Mouse (Mus musculus): ENCODE results near the gene Ino80b.

Ino80b gene

GRCm38 (mm10) chr6:83117165-83117438 is 8.1 kb downstream of the Ino80b start:
- DNase-seq (ENCODE audit: low read depth, low spot score): no peak

GRCm38 (mm10) chr6:83116373-83117164 is 8.7 kb downstream of the Ino80b start:
- DNase-seq (ENCODE audit: low read depth, low spot score): no peak

GRCm38 (mm10) chr6:83115682-83116372 is 9.4 kb downstream of the Ino80b start:
- no peak for DNase-seq (ENCODE audit: low read depth, low spot score)

- no peak for DNase-seq (ENCODE audit: low read depth, low spot score)
Measured at GRCm38 (mm10) chr6:83115011-83115671, 10.1 kb downstream of the Ino80b start, which contains the start of gene Mogs. Mogs (plus strand) TSS chr6:83115496.

GRCm38 (mm10) chr6:83111510-83112136 is 13.6 kb downstream of the Ino80b start:
- no peak for DNase-seq (ENCODE audit: low read depth, low spot score)

GRCm38 (mm10) chr6:83108762-83109668 is 16.2 kb downstream of the Ino80b start, which contains the start of gene Mrpl53:
Mrpl53 (plus strand) TSS chr6:83109040.
- no peak for DNase-seq (ENCODE audit: low read depth, low spot score)

GRCm38 (mm10) chr6:83107566-83108400 is 17.4 kb downstream of the Ino80b start:
- no peak for DNase-seq (ENCODE audit: low read depth, low spot score)

- DNase-seq (ENCODE audit: low read depth, low spot score): no peak
Measured at GRCm38 (mm10) chr6:83104158-83104557, 21.1 kb downstream of the Ino80b start.

- DNase-seq (ENCODE audit: low read depth, low spot score): no peak
Measured at GRCm38 (mm10) chr6:83103130-83103650, 22.0 kb downstream of the Ino80b start.

- no peak for DNase-seq (ENCODE audit: low read depth, low spot score)
Measured at GRCm38 (mm10) chr6:83101688-83102556, 23.3 kb downstream of the Ino80b start.

GRCm38 (mm10) chr6:83101316-83101687 is 23.9 kb downstream of the Ino80b start, which contains the start of the genes Ccdc142 and Gm42688:
Ccdc142 (plus strand) TSS chr6:83101601.
Gm42688 (plus strand) TSS chr6:83101617.
- no peak for DNase-seq (ENCODE audit: low read depth, low spot score)

- DNase-seq (ENCODE audit: low read depth, low spot score): no peak
Measured at GRCm38 (mm10) chr6:83098411-83098810, 26.8 kb downstream of the Ino80b start.

- no peak for DNase-seq (ENCODE audit: low read depth, low spot score)
Measured at GRCm38 (mm10) chr6:83095968-83096367, 29.3 kb downstream of the Ino80b start.

GRCm38 (mm10) chr6:83092416-83093127 is 32.7 kb downstream of the Ino80b start:
- DNase-seq (ENCODE audit: low read depth, low spot score): no peak

- no peak for DNase-seq (ENCODE audit: low read depth, low spot score)
Measured at GRCm38 (mm10) chr6:83087926-83088260, 37.3 kb downstream of the Ino80b start.

GRCm38 (mm10) chr6:83087205-83087925 is 37.9 kb downstream of the Ino80b start:
- DNase-seq (ENCODE audit: low read depth, low spot score): no peak

Measured in WW6 (cell line).